Mouse (Mus musculus): Measurements from ENCODE around the gene Xpo5. TPM values are rescaled to one million over a fixed set of nuclear protein-coding genes. Genes with fewer than 3 reads are reported as not detected.

Xpo5 gene
- polyA plus RNA-seq, 1 experiment from 2014 or later: 60.6 TPM

- Histone ChIP-seq H3K27ac (ENCODE audit: low read depth, low read length) (no peak overlapping the region), H3K4me3 (ENCODE audit: low read depth, low read length) (no peak overlapping the region), H3K9ac (ENCODE audit: low read depth, low read length) (no peak overlapping the region), H3K4me2 (replicated peaks; ENCODE audit: low read depth, low read length) (no peak overlapping the region), H3K27me3 (ENCODE audit: control insufficient read depth, insufficient read depth, low read length) (no peaks in the 10 kb centered on the region), H3K9me3 (ENCODE audit: control insufficient read depth, low read length) (no peaks in the 10 kb centered on the region), H3K4me1 (replicated peaks; ENCODE audit: control insufficient read depth, insufficient read depth, low read length) (no peaks in the 10 kb centered on the region), H3K36me3 (ENCODE audit: control insufficient read depth, insufficient read depth, low read length) (peaks cover 13% of the 10 kb centered on the region)
- WGBS: 95% methylated on average over 3 of the region's 3 CpGs
- no peak for DNase-seq (ENCODE audit: low spot score)
- ATAC-seq (ENCODE audit: low FRiP score): no peak
Measured at GRCm38 (mm10) chr17:46221601-46222000, 19.0 kb downstream of the Xpo5 start.

GRCm38 (mm10) chr17:46227576-46227975 lies 25.0 kb downstream of the Xpo5 start:
- ATAC-seq (ENCODE audit: low FRiP score): no peak
- 85% methylated on average over 7 of the region's 7 CpGs for WGBS

GRCm38 (mm10) chr17:46236067-46236466 lies 33.5 kb downstream of the Xpo5 start:
- H3K9me3 ChIP-seq (ENCODE audit: control insufficient read depth, low read length): no peaks in the 10 kb centered on the region
- no peak overlapping the region for H3K27ac ChIP-seq (ENCODE audit: low read depth, low read length)
- DNase-seq (ENCODE audit: low spot score) (no peak), ATAC-seq (ENCODE audit: low FRiP score) (no peak)
- H3K27me3 ChIP-seq (ENCODE audit: control insufficient read depth, insufficient read depth, low read length): no peaks in the 10 kb centered on the region
- H3K36me3 ChIP-seq (ENCODE audit: control insufficient read depth, insufficient read depth, low read length): 0 out of 2 replicates have a peak, but pooled peaks cover 17% of the 10 kb centered on the region
- 85% methylated on average over 1 of the region's 1 CpGs for WGBS
- H3K4me2 ChIP-seq (replicated peaks; ENCODE audit: low read depth, low read length): no peak overlapping the region
- no peak overlapping the region for H3K9ac ChIP-seq (ENCODE audit: low read depth, low read length)
- no peaks in the 10 kb centered on the region for H3K4me1 ChIP-seq (replicated peaks; ENCODE audit: control insufficient read depth, insufficient read depth, low read length)
- no peak overlapping the region for H3K4me3 ChIP-seq (ENCODE audit: low read depth, low read length)

More at GRCm38 (mm10) chr17:46227576-46227975, 25.0 kb downstream of the Xpo5 start:
- Histone ChIP-seq H3K36me3 (ENCODE audit: control insufficient read depth, insufficient read depth, low read length) (peaks cover 13% of the 10 kb centered on the region; the same call in 1 of the 2 replicates), H3K4me2 (replicated peaks; ENCODE audit: low read depth, low read length) (no peak overlapping the region), H3K9ac (ENCODE audit: low read depth, low read length) (no peak overlapping the region), H3K9me3 (ENCODE audit: control insufficient read depth, low read length) (no peaks in the 10 kb centered on the region), H3K4me1 (replicated peaks; ENCODE audit: control insufficient read depth, insufficient read depth, low read length) (no peaks in the 10 kb centered on the region), H3K27me3 (ENCODE audit: control insufficient read depth, insufficient read depth, low read length) (no peaks in the 10 kb centered on the region), H3K27ac (ENCODE audit: low read depth, low read length) (no peak overlapping the region), H3K4me3 (ENCODE audit: low read depth, low read length) (no peak overlapping the region)
- DNase-seq (ENCODE audit: low spot score): no peak

- no peak for DNase-seq (ENCODE audit: low spot score)
- Histone ChIP-seq H3K27ac (ENCODE audit: low read depth, low read length) (no peak overlapping the region), H3K9me3 (ENCODE audit: control insufficient read depth, low read length) (no peaks in the 10 kb centered on the region), H3K4me2 (replicated peaks; ENCODE audit: low read depth, low read length) (no peak overlapping the region), H3K4me1 (replicated peaks; ENCODE audit: control insufficient read depth, insufficient read depth, low read length) (no peaks in the 10 kb centered on the region), H3K36me3 (ENCODE audit: control insufficient read depth, insufficient read depth, low read length) (peaks cover 23% of the 10 kb centered on the region; the same call in 1 of the 2 replicates), H3K4me3 (ENCODE audit: low read depth, low read length) (no peak overlapping the region), H3K27me3 (ENCODE audit: control insufficient read depth, insufficient read depth, low read length) (no peaks in the 10 kb centered on the region), H3K9ac (ENCODE audit: low read depth, low read length) (no peak overlapping the region)
- ATAC-seq (ENCODE audit: low FRiP score): no peak
- 95% methylated on average over 6 of the region's 6 CpGs for WGBS
Measured at GRCm38 (mm10) chr17:46237079-46237478, 34.5 kb downstream of the Xpo5 start.

- WGBS: 88% methylated on average over 5 of the region's 5 CpGs
Measured at GRCm38 (mm10) chr17:46237480-46237879, 34.9 kb downstream of the Xpo5 start.

GRCm38 (mm10) chr17:46239516-46240114 lies 37.0 kb downstream of the Xpo5 start:
- H3K4me1 ChIP-seq (replicated peaks; ENCODE audit: control insufficient read depth, insufficient read depth, low read length): no peaks in the 10 kb centered on the region
- WGBS: 95% methylated on average over 15 of the region's 15 CpGs
- no peak overlapping the region for H3K4me3 ChIP-seq (ENCODE audit: low read depth, low read length)
- H3K36me3 ChIP-seq (ENCODE audit: control insufficient read depth, insufficient read depth, low read length): peaks cover 31% of the 10 kb centered on the region; the same call in 1 of the 2 replicates
- H3K9me3 ChIP-seq (ENCODE audit: control insufficient read depth, low read length): no peaks in the 10 kb centered on the region
- H3K4me2 ChIP-seq (replicated peaks; ENCODE audit: low read depth, low read length): no peak overlapping the region
- H3K9ac ChIP-seq (ENCODE audit: low read depth, low read length): no peak overlapping the region
- no peak for ATAC-seq (ENCODE audit: low FRiP score)
- no peak for DNase-seq (ENCODE audit: low spot score)
- no peaks in the 10 kb centered on the region for H3K27me3 ChIP-seq (ENCODE audit: control insufficient read depth, insufficient read depth, low read length)
- no peak overlapping the region for H3K27ac ChIP-seq (ENCODE audit: low read depth, low read length)

More at GRCm38 (mm10) chr17:46237480-46237879, 34.9 kb downstream of the Xpo5 start:
- no peak overlapping the region for H3K27ac ChIP-seq (ENCODE audit: low read depth, low read length)
- H3K9me3 ChIP-seq (ENCODE audit: control insufficient read depth, low read length): no peaks in the 10 kb centered on the region
- ATAC-seq (ENCODE audit: low FRiP score) (no peak), DNase-seq (ENCODE audit: low spot score) (no peak)
- no peak overlapping the region for H3K4me3 ChIP-seq (ENCODE audit: low read depth, low read length)
- H3K4me1 ChIP-seq (replicated peaks; ENCODE audit: control insufficient read depth, insufficient read depth, low read length): no peaks in the 10 kb centered on the region
- no peak overlapping the region for H3K9ac ChIP-seq (ENCODE audit: low read depth, low read length)
- H3K27me3 ChIP-seq (ENCODE audit: control insufficient read depth, insufficient read depth, low read length): no peaks in the 10 kb centered on the region
- peaks cover 25% of the 10 kb centered on the region; the same call in 1 of the 2 replicates for H3K36me3 ChIP-seq (ENCODE audit: control insufficient read depth, insufficient read depth, low read length)
- H3K4me2 ChIP-seq (replicated peaks; ENCODE audit: low read depth, low read length): no peak overlapping the region

- no peak for DNase-seq (ENCODE audit: low spot score)
- Histone ChIP-seq H3K27ac (ENCODE audit: low read depth, low read length) (no peak overlapping the region), H3K4me2 (replicated peaks; ENCODE audit: low read depth, low read length) (no peak overlapping the region), H3K4me1 (replicated peaks; ENCODE audit: control insufficient read depth, insufficient read depth, low read length) (no peaks in the 10 kb centered on the region; the same call in 1 of the 2 replicates), H3K9me3 (ENCODE audit: control insufficient read depth, low read length) (no peaks in the 10 kb centered on the region), H3K4me3 (ENCODE audit: low read depth, low read length) (no peak overlapping the region), H3K27me3 (ENCODE audit: control insufficient read depth, insufficient read depth, low read length) (no peaks in the 10 kb centered on the region), H3K36me3 (ENCODE audit: control insufficient read depth, insufficient read depth, low read length) (peaks cover 37% of the 10 kb centered on the region), H3K9ac (ENCODE audit: low read depth, low read length) (no peak overlapping the region)
- WGBS: 86% methylated on average over 11 of the region's 11 CpGs
- ATAC-seq (ENCODE audit: low FRiP score): no peak
Measured at GRCm38 (mm10) chr17:46241471-46241870, 38.9 kb downstream of the Xpo5 start.

- Histone ChIP-seq H3K9ac (ENCODE audit: low read depth, low read length) (no peak overlapping the region), H3K27ac (ENCODE audit: low read depth, low read length) (no peak overlapping the region), H3K9me3 (ENCODE audit: control insufficient read depth, low read length) (no peaks in the 10 kb centered on the region), H3K4me1 (replicated peaks; ENCODE audit: control insufficient read depth, insufficient read depth, low read length) (peaks cover 3% of the 10 kb centered on the region), H3K27me3 (ENCODE audit: control insufficient read depth, insufficient read depth, low read length) (no peaks in the 10 kb centered on the region), H3K4me3 (ENCODE audit: low read depth, low read length) (no peak overlapping the region), H3K4me2 (replicated peaks; ENCODE audit: low read depth, low read length) (no peak overlapping the region), H3K36me3 (ENCODE audit: control insufficient read depth, insufficient read depth, low read length) (peaks cover 33% of the 10 kb centered on the region)
- no peak for DNase-seq (ENCODE audit: low spot score)
- ATAC-seq (ENCODE audit: low FRiP score): no peak
- WGBS: 89% methylated on average over 13 of the region's 13 CpGs
Measured at GRCm38 (mm10) chr17:46242274-46242673, 39.7 kb downstream of the Xpo5 start.

- no peak overlapping the region for H3K9ac ChIP-seq (ENCODE audit: low read depth, low read length)
- H3K36me3 ChIP-seq (ENCODE audit: control insufficient read depth, insufficient read depth, low read length): peaks cover 29% of the 10 kb centered on the region
- H3K4me1 ChIP-seq (replicated peaks; ENCODE audit: control insufficient read depth, insufficient read depth, low read length): peaks cover 3% of the 10 kb centered on the region
- WGBS: 87% methylated on average over 4 of the region's 4 CpGs
- no peak overlapping the region for H3K4me3 ChIP-seq (ENCODE audit: low read depth, low read length)
- ATAC-seq (ENCODE audit: low FRiP score) (no peak), DNase-seq (ENCODE audit: low spot score) (no peak)
- H3K27ac ChIP-seq (ENCODE audit: low read depth, low read length): no peak overlapping the region
- H3K9me3 ChIP-seq (ENCODE audit: control insufficient read depth, low read length): no peaks in the 10 kb centered on the region
- no peak overlapping the region for H3K4me2 ChIP-seq (replicated peaks; ENCODE audit: low read depth, low read length)
- H3K27me3 ChIP-seq (ENCODE audit: control insufficient read depth, insufficient read depth, low read length): no peaks in the 10 kb centered on the region
Measured at GRCm38 (mm10) chr17:46242993-46243392, 40.4 kb downstream of the Xpo5 start.

All from hindbrain, embryonic 11.5 days (tissue).